Mouse (Mus musculus) T-helper 2 cell (primary cell): ENCODE measurements around the gene Ttc39d.

ENCODE experiments used
- in situ Hi-C: fragments of 300-600 bp; cut with MboI, MseI; formaldehyde crosslinking; loops from one replicate; pipeline ENCODE4 v1.15.1; 2025; ENCODE audit warnings: high pct_unique_total_duplicates

The Ttc39d gene

DNA sequence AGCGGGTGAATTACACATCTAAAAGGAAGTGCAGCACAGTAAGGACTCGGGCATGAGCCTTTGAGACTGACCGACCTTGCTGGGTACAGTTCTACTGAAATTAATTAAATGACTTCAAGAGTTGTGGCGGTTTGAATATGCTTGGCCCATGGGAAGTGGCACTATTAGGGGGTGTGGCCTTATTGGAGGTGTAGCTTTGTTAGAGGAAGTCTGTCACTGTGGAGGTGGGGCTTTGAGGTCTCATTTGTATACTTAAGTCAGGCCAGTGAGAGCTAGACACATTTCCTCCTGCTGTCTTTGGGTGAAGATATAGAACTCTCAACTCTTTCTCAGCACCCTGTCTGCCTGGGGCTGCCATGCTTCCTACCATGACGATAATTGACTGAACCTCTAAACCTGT is 47.2 kb downstream of the Ttc39d start:
- in situ Hi-C loops, result no loop called here

GRCm38 (mm10) chr17:80255208-80255607 is 47.9 kb downstream of the Ttc39d start:
- in situ Hi-C loops, result no loop called here

GRCm38 (mm10) chr17:80267065-80267464 is 59.8 kb downstream of the Ttc39d start:
- in situ Hi-C loops, result no loop called here
